Mouse (Mus musculus) megakaryocyte, embryonic 14.5 days (primary cell): ENCODE data around the gene Wnt2b.

Source experiments
- FLI1 ChIP-seq: IDR thresholded peaks from 2 replicates; pipeline ENCODE4 v1.6.1; 2012; ENCODE audit warnings: low read length, inconsistent platforms, mixed read lengths
- GATA1 ChIP-seq: IDR thresholded peaks from 3 replicates; pipeline ENCODE4 v1.6.1; 2012; ENCODE audit warnings: mixed read lengths, low read length, inconsistent platforms, borderline replicate concordance

DNA sequence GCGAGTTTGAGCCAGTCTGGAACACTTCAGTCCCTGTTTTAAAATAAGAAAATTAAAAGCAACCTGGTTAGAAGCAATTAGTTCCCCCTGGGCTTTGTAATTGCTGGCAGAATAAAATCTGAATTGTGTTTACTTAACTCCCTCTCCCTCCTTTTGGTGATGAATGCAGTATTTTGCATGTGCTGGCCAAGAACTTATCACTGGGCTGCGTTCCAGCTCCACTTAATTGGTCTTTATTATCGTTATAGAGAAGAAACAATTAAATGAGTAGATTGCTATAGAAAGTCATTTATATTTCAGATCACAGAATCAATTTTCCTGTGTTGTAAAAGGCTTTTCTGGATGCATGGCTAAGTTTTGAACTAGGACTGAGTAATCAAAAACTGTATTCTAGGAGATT lies 65.6 kb downstream of the Wnt2b start:
- TF ChIP-seq GATA1 (no peak), FLI1 (no peak)
